Mouse (Mus musculus) leukemia stem cell, adult 10-12 weeks (primary cell): ENCODE measurements around the gene Mrpl43. TPM values are rescaled to one million over a fixed set of nuclear protein-coding genes. Genes with fewer than 3 reads are reported as not detected.

Experiments
- polyA plus RNA-seq: library from polyadenylated mRNA; stranded (reverse); fragments of >175 nt; gene quantifications from 2 replicates; pipeline ENCODE4 v1.2.3, GENCODE M21; 2012; ENCODE audit warnings: low replicate concordance

Gene Mrpl43
- polyA plus RNA-seq: 57.7 and 59.5 TPM in 2 replicates

DNA sequence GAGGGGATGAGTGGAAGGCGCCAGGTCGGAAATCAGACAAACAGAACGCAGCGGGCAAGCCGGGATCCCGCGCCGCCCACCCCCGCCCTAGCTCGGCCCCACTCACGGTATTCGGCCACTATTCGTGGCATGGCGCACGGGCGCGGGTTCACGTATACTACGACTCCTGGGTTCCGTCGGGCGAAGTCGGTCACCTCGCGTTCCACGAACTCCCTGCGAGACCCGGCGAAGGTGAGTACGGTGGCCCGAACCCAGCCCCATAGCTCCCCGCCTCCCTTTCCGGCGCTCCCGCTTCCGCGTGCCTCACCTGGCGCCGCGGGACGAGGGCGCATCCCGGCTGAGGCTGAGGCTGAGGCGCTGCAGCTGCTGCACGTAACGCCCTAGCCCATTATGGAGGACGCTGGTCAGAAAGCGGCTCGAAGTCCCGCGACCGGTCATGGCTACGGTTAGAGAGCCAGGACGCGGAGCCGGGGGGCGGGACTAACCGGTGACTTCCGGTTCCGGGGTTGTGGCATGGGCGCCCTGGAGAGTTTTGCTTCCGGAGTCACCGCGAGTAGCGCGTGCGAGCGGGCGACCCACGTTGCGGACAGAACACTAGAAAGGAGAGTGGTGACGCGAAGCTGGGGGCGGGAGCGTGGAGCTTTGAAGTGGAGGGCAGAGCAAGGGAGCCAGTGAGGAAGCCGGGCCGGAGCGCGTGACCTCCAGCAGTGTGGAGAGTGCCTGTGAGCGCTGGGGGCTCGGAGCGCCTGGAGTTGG is at the start of gene Mrpl43:
Gene Mrpl43 (minus strand): TSS at position 486 of the 756 bp plus-strand sequence.

GRCm38 (mm10) chr19:45047417-45047934 is 41.2 kb upstream of the Mrpl43 start, which contains the start of gene Sfxn3:
Sfxn3 (plus strand) TSS chr19:45047503.

GRCm38 (mm10) chr19:45045651-45046050 is 39.4 kb upstream of the Mrpl43 start, which contains the start of gene Pdzd7:
Pdzd7 (minus strand) TSS chr19:45045717.

DNA sequence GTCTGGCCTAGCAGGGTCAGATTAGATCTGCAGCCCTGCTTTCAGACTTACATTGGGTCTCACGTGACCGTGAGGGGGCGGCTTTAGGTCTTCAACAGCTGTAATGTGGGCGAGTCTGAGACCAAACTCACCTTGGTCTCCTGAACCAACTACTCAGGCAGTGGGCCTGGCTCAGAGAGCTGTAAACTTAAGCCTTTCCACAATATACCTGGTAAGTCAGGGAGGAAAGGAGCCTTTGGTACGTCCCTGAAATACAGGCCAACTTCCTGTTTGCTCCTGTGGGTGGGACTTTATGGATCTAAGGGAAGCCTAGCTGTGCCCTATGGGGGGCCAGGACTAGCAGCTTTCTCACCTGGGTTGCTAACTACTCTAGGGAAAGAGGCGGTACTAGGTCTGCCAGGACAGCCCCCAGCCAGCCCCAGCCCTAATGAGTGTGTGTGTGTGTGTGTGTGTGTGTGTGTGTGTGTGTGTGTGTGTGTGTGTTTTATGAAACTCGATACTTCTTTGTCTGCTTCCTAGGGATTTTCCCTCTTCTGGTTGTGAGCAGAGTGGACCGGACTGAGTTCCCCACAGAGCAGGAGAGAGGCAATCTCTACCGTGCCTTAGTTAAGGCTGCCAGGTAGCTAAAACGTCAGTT is 8.2 kb upstream of the Mrpl43 start, which contains the start of gene Lzts2:
Gene Lzts2 (plus strand): TSS at position 80 of the 637 bp plus-strand sequence.

DNA sequence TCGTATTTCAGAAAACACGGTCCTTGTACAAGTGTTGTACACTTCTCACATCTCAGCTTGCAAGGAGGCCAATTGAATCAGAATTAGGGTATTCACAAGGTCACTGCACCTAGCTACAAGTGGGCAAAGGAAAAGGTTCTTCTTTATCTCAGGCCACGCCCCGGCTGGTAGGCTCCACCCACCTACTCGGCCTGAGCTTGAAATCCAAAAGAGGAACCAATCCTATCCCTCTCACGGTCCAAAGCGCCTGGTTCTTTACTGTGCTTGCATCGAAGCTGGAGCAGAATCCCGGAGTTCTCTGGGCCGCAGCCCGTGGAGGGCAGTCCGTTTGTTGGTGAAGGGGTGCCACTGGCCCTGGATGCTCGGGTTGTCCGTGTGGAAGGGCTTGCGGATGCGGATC is 798 bp downstream of the Mrpl43 start, which contains the start of gene Twnk:
Gene Twnk (plus strand): TSS at position 220 of the 400 bp plus-strand sequence.

DNA sequence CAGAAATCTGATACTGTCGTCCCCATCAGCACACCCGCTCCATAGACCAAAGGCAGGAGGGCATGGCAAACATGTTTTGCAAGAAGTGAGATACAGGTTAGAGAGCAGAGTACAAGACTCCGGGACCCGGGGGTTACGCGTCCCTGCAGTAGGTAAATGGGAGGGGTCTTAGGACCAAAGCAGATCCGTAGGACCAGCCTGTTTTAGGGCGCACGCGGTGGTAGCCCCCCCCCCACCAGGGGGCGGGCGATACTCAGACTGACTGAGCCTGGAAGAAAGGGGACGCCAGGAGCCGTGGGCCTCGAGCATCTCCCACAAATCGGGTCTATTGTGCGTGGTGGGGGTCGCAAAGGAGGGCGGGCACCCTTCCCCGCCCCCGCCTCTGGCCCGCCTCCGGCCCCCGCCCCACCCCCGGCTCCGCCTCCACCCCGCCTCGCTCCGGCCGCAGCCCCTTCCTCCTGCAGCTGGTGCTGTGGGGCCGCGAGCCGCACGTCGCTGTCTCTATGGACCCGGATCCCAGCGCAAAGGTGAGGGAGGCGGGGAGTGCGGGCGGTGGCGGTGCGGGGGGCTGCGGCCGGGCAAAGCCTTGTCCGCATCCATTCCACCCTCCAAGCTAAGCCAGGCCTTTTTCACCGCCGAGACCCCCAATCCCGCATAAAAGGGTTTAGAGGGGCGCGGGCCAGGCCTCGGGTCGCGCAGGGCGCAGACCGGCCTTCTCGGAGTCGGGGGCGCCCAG is 17.2 kb downstream of the Mrpl43 start, which contains the start of gene Sema4g:
Gene Sema4g (plus strand): TSS at position 271 of the 736 bp plus-strand sequence.

Other genes with a start within 250 kb of the Mrpl43 start
- 40.5 and 52.5 TPM in 2 replicates for gene Slf2, start 75.3 kb downstream of the Mrpl43 start, polyA plus RNA-seq
- 0.09 and 0.15 TPM in 2 replicates for gene Sema4g, start 17.3 kb downstream of the Mrpl43 start, polyA plus RNA-seq
- 7.4 and 9.3 TPM in 2 replicates for gene Twnk, start 779 bp downstream of the Mrpl43 start, polyA plus RNA-seq
- 19.5 and 26.3 TPM in 2 replicates for gene Lzts2, start 8.0 kb upstream of the Mrpl43 start, polyA plus RNA-seq
- gene Pdzd7, start 39.3 kb upstream of the Mrpl43 start, polyA plus RNA-seq: 0.15 TPM in 1 of 2 replicates, not detected in the other
- 1.5 and 2.9 TPM in 2 replicates for gene Sfxn3, start 41.1 kb upstream of the Mrpl43 start, polyA plus RNA-seq
- gene Kazald1, start 68.8 kb upstream of the Mrpl43 start, polyA plus RNA-seq: 0.38 and 0.93 TPM in 2 replicates
- 1.9 and 4.5 TPM in 2 replicates for gene Tlx1, start 144.2 kb upstream of the Mrpl43 start, polyA plus RNA-seq
- gene Lbx1, start 229.4 kb upstream of the Mrpl43 start, polyA plus RNA-seq: 0.07 TPM in 1 of 2 replicates, not detected in the other